Comparison of ENCODE assay signal across 16 mouse cellular contexts in genomic region chr12:107392050-107392795, GRCm38 (mm10).
A peak's percentile ranks its signal among the peaks of the same experiment; 100 is the strongest.
DNase-seq lines count a peak whose midpoint lies in the region; ATAC-seq lines count a peak whose summit lies in the region.
"Had no signal": no experiment of that assay in that cellular context is flagged by ENCODE, and none has a peak within 500 bp of the region (broad histone marks: within the 10 kb centered on the region; RNA-seq: fewer than 3 reads in every experiment).

No protein-coding gene starts in this region.

- peak; percentile 75 for DNase-seq in heart, adult 11 months
- no peak for DNase-seq in heart, adult 18-20 months
- peak; percentile 27 for DNase-seq in layer of hippocampus, adult 9-11 months
- no peak for DNase-seq in layer of hippocampus, adult 11-12 months (ENCODE audit: low spot score)
- peak; percentile 26 for DNase-seq in telencephalon, adult 2 months (ENCODE audit: low read depth, low spot score)
- no peak for DNase-seq in ovary, postnatal 10 days (ENCODE audit: low spot score)
- DNase-seq: cerebellum, postnatal 10 days; gastrocnemius, postnatal 36 days; kidney, adult 9 months; kidney, postnatal 36 days; layer of hippocampus, postnatal 36 days; retina, postnatal 1 day had no signal

- WGBS in embryonic facial prominence, embryonic 13.5 days: 27% methylated on average over 14 of the region's 14 CpGs

- no peaks in the 10 kb centered on the region for H3K36me3 ChIP-seq in embryonic facial prominence, embryonic 13.5 days
- H3K36me3 ChIP-seq: hindbrain, embryonic 13.5 days; midbrain, embryonic 15.5 days had no signal

- peaks cover 15% of the 10 kb centered on the region; the same call in 1 of the 2 replicates for H3K4me1 ChIP-seq in embryonic facial prominence, embryonic 13.5 days
- H3K4me1 ChIP-seq: hindbrain, embryonic 13.5 days; midbrain, embryonic 15.5 days had no signal

- no peak overlapping the region for H3K4me3 ChIP-seq in embryonic facial prominence, embryonic 13.5 days
- H3K4me3 ChIP-seq: hindbrain, embryonic 13.5 days; midbrain, embryonic 15.5 days had no signal

- H3K4me2 ChIP-seq in embryonic facial prominence, embryonic 13.5 days: peak overlapping the region; percentile 22; the same call in 1 of the 2 replicates
- H3K4me2 ChIP-seq: hindbrain, embryonic 13.5 days; midbrain, embryonic 15.5 days had no signal

- 0 out of 2 replicates have a peak overlapping the region, but pooled peaks have one; percentile 22 for H3K27ac ChIP-seq in embryonic facial prominence, embryonic 13.5 days
- H3K27ac ChIP-seq: hindbrain, embryonic 13.5 days; liver, embryonic 14.5 days; midbrain, embryonic 15.5 days had no signal

- no peak for ATAC-seq in embryonic facial prominence, embryonic 13.5 days (ENCODE audit: insufficient number of reproducible peaks, insufficient read depth, low FRiP score, low TSS enrichment, low read depth)
- ATAC-seq: midbrain, embryonic 15.5 days had no signal

- no peaks in the 10 kb centered on the region for H3K27me3 ChIP-seq in embryonic facial prominence, embryonic 13.5 days
- H3K27me3 ChIP-seq: hindbrain, embryonic 13.5 days; midbrain, embryonic 15.5 days had no signal

- no peak overlapping the region for H3K9ac ChIP-seq in embryonic facial prominence, embryonic 13.5 days
- H3K9ac ChIP-seq: hindbrain, embryonic 13.5 days; liver, embryonic 14.5 days; midbrain, embryonic 15.5 days had no signal

- H3K9me3 ChIP-seq in embryonic facial prominence, embryonic 13.5 days: no peaks in the 10 kb centered on the region
- H3K9me3 ChIP-seq: hindbrain, embryonic 13.5 days; midbrain, embryonic 15.5 days had no signal

Comparison
In these comparisons a context has a peak if more than half of its experiments do, and no peak if none do; other contexts are left out.
1. DNase-seq: peak in heart, adult 11 months (single experiment), layer of hippocampus, adult 9-11 months (single experiment) and telencephalon, adult 2 months (single experiment); none in heart, adult 18-20 months (0 of 2), layer of hippocampus, adult 11-12 months (single experiment) and ovary, postnatal 10 days (single experiment).